Mouse (Mus musculus): Measurements from ENCODE around the gene Apba3. TPM values are rescaled to one million over a fixed set of nuclear protein-coding genes. Genes with fewer than 3 reads are reported as not detected.

Apba3 gene
- polyA plus RNA-seq, 1 experiment from 2014 or later = 38.6 TPM

GRCm38 (mm10) chr10:81293334-81294030 is 26.7 kb downstream of the Apba3 start:
- WGBS = 4% methylated on average over 25 of the region's 25 CpGs
- peak overlapping the region; percentile 90 for H3K4me3 ChIP-seq
- ATAC-seq (ENCODE audit: low FRiP score, low read depth) = peak; percentile 24
- H3K27ac ChIP-seq (replicated peaks) = peak overlapping the region; percentile 92
- H3K27me3 ChIP-seq = 0 out of 2 replicates have a peak, but pooled peaks cover 11% of the 10 kb centered on the region
- no peaks in the 10 kb centered on the region for H3K36me3 ChIP-seq
- peak overlapping the region; percentile 89 for H3K9ac ChIP-seq
- H3K4me2 ChIP-seq = peak overlapping the region; percentile 71
- peaks cover 42% of the 10 kb centered on the region for H3K4me1 ChIP-seq (replicated peaks)
- no peaks in the 10 kb centered on the region for H3K9me3 ChIP-seq

GRCm38 (mm10) chr10:81294442-81294841 is 27.7 kb downstream of the Apba3 start:
- H3K27ac ChIP-seq (replicated peaks) = no peak overlapping the region
- 0 out of 2 replicates have a peak, but pooled peaks cover 11% of the 10 kb centered on the region for H3K27me3 ChIP-seq
- peak overlapping the region; percentile 89 for H3K9ac ChIP-seq
- H3K9me3 ChIP-seq = no peaks in the 10 kb centered on the region
- peak overlapping the region; percentile 71 for H3K4me2 ChIP-seq
- peaks cover 44% of the 10 kb centered on the region for H3K4me1 ChIP-seq (replicated peaks)
- no peaks in the 10 kb centered on the region for H3K36me3 ChIP-seq
- no peak for ATAC-seq (ENCODE audit: low FRiP score, low read depth)
- peak overlapping the region; percentile 90 for H3K4me3 ChIP-seq
- 57% methylated on average over 8 of the region's 8 CpGs for WGBS

- H3K4me1 ChIP-seq (replicated peaks) = peaks cover 47% of the 10 kb centered on the region
- peak overlapping the region; percentile 71 for H3K4me2 ChIP-seq
- no peaks in the 10 kb centered on the region for H3K36me3 ChIP-seq
- WGBS = 91% methylated on average over 6 of the region's 6 CpGs
- no peak overlapping the region for H3K4me3 ChIP-seq
- no peak overlapping the region for H3K9ac ChIP-seq
- H3K9me3 ChIP-seq = no peaks in the 10 kb centered on the region
- no peak for ATAC-seq (ENCODE audit: low FRiP score, low read depth)
- H3K27me3 ChIP-seq = 0 out of 2 replicates have a peak, but pooled peaks cover 6% of the 10 kb centered on the region
- H3K27ac ChIP-seq (replicated peaks) = no peak overlapping the region
Observed at GRCm38 (mm10) chr10:81295185-81295584, 28.4 kb downstream of the Apba3 start.

GRCm38 (mm10) chr10:81297246-81297645 is 30.5 kb downstream of the Apba3 start:
- Histone ChIP-seq H3K36me3 (no peaks in the 10 kb centered on the region), H3K9ac (no peak overlapping the region), H3K27me3 (no peaks in the 10 kb centered on the region), H3K4me3 (no peak overlapping the region), H3K4me2 (no peak overlapping the region), H3K4me1 (replicated peaks) (peaks cover 42% of the 10 kb centered on the region), H3K27ac (replicated peaks) (0 out of 2 replicates have a peak overlapping the region, but pooled peaks have one; percentile 28), H3K9me3 (no peaks in the 10 kb centered on the region)
- WGBS = 86% methylated on average over 6 of the region's 6 CpGs
- no peak for ATAC-seq (ENCODE audit: low FRiP score, low read depth)

- H3K27ac ChIP-seq (replicated peaks) = peak overlapping the region; percentile 28; the same call in 1 of the 2 replicates
- H3K9me3 ChIP-seq = no peaks in the 10 kb centered on the region
- 74% methylated on average over 10 of the region's 10 CpGs for WGBS
- peaks cover 48% of the 10 kb centered on the region for H3K4me1 ChIP-seq (replicated peaks)
- H3K36me3 ChIP-seq = no peaks in the 10 kb centered on the region
- H3K4me2 ChIP-seq = 0 out of 2 replicates have a peak overlapping the region, but pooled peaks have one; percentile 7
- no peak overlapping the region for H3K9ac ChIP-seq
- H3K27me3 ChIP-seq = no peaks in the 10 kb centered on the region
- ATAC-seq (ENCODE audit: low FRiP score, low read depth) = no peak
- no peak overlapping the region for H3K4me3 ChIP-seq
Observed at GRCm38 (mm10) chr10:81297845-81298244, 31.1 kb downstream of the Apba3 start.

- H3K27ac ChIP-seq (replicated peaks) = peak overlapping the region; percentile 28; the same call in 1 of the 2 replicates
- WGBS = 94% methylated on average over 17 of the region's 17 CpGs
- no peak overlapping the region for H3K4me2 ChIP-seq
- H3K27me3 ChIP-seq = no peaks in the 10 kb centered on the region
- H3K36me3 ChIP-seq = no peaks in the 10 kb centered on the region
- H3K9ac ChIP-seq = no peak overlapping the region
- H3K9me3 ChIP-seq = no peaks in the 10 kb centered on the region
- peaks cover 53% of the 10 kb centered on the region for H3K4me1 ChIP-seq (replicated peaks)
- ATAC-seq (ENCODE audit: low FRiP score, low read depth) = no peak
- H3K4me3 ChIP-seq = no peak overlapping the region
Observed at GRCm38 (mm10) chr10:81298369-81299100, 31.8 kb downstream of the Apba3 start.

- no peak overlapping the region for H3K9ac ChIP-seq
- no peak for ATAC-seq (ENCODE audit: low FRiP score, low read depth)
- H3K4me1 ChIP-seq (replicated peaks) = peaks cover 46% of the 10 kb centered on the region
- no peaks in the 10 kb centered on the region for H3K27me3 ChIP-seq
- H3K9me3 ChIP-seq = no peaks in the 10 kb centered on the region
- H3K4me2 ChIP-seq = no peak overlapping the region
- 86% methylated on average over 14 of the region's 14 CpGs for WGBS
- H3K36me3 ChIP-seq = no peaks in the 10 kb centered on the region
- H3K27ac ChIP-seq (replicated peaks) = no peak overlapping the region
- no peak overlapping the region for H3K4me3 ChIP-seq
Observed at GRCm38 (mm10) chr10:81299585-81300351, 33.0 kb downstream of the Apba3 start.

GRCm38 (mm10) chr10:81300352-81300907 is 33.7 kb downstream of the Apba3 start:
- H3K36me3 ChIP-seq = no peaks in the 10 kb centered on the region
- H3K9me3 ChIP-seq = no peaks in the 10 kb centered on the region
- H3K27me3 ChIP-seq = no peaks in the 10 kb centered on the region
- peaks cover 39% of the 10 kb centered on the region for H3K4me1 ChIP-seq (replicated peaks)
- no peak overlapping the region for H3K9ac ChIP-seq
- no peak for ATAC-seq (ENCODE audit: low FRiP score, low read depth)
- 80% methylated on average over 9 of the region's 9 CpGs for WGBS
- H3K27ac ChIP-seq (replicated peaks) = no peak overlapping the region
- H3K4me2 ChIP-seq = no peak overlapping the region
- no peak overlapping the region for H3K4me3 ChIP-seq

- ATAC-seq (ENCODE audit: low FRiP score, low read depth) = no peak
- WGBS = 81% methylated on average over 9 of the region's 9 CpGs
- no peak overlapping the region for H3K4me2 ChIP-seq
- H3K36me3 ChIP-seq = peaks cover 1% of the 10 kb centered on the region; the same call in 1 of the 2 replicates
- H3K9ac ChIP-seq = no peak overlapping the region
- no peaks in the 10 kb centered on the region for H3K9me3 ChIP-seq
- no peaks in the 10 kb centered on the region for H3K27me3 ChIP-seq
- no peak overlapping the region for H3K27ac ChIP-seq (replicated peaks)
- H3K4me1 ChIP-seq (replicated peaks) = peaks cover 32% of the 10 kb centered on the region
- no peak overlapping the region for H3K4me3 ChIP-seq
Observed at GRCm38 (mm10) chr10:81301321-81301720, 34.6 kb downstream of the Apba3 start.

GRCm38 (mm10) chr10:81302288-81302687 is 35.5 kb downstream of the Apba3 start:
- Histone ChIP-seq H3K27ac (replicated peaks) (no peak overlapping the region), H3K9ac (no peak overlapping the region), H3K4me1 (replicated peaks) (peaks cover 31% of the 10 kb centered on the region), H3K36me3 (peaks cover 11% of the 10 kb centered on the region), H3K4me2 (0 out of 2 replicates have a peak overlapping the region, but pooled peaks have one; percentile 3), H3K27me3 (no peaks in the 10 kb centered on the region), H3K4me3 (no peak overlapping the region), H3K9me3 (no peaks in the 10 kb centered on the region)
- 50% methylated on average over 4 of the region's 4 CpGs for WGBS
- ATAC-seq (ENCODE audit: low FRiP score, low read depth) = no peak

- Histone ChIP-seq H3K27ac (replicated peaks) (no peak overlapping the region), H3K4me1 (replicated peaks) (peaks cover 25% of the 10 kb centered on the region), H3K27me3 (no peaks in the 10 kb centered on the region), H3K4me3 (no peak overlapping the region), H3K4me2 (0 out of 2 replicates have a peak overlapping the region, but pooled peaks have one; percentile 3), H3K9ac (no peak overlapping the region), H3K36me3 (peaks cover 16% of the 10 kb centered on the region), H3K9me3 (no peaks in the 10 kb centered on the region)
- no peak for ATAC-seq (ENCODE audit: low FRiP score, low read depth)
- 74% methylated on average over 14 of the region's 14 CpGs for WGBS
Observed at GRCm38 (mm10) chr10:81302781-81303218, 36.0 kb downstream of the Apba3 start.
